Mouse (Mus musculus) hindbrain, embryonic 16.5 days (tissue): Measurements from ENCODE around the gene Lcn11. TPM values are rescaled to one million over a fixed set of nuclear protein-coding genes. Genes with fewer than 3 reads are reported as not detected.
"Not testable (repeated sequence)": the region's sequence is repeated elsewhere in the genome, so short reads cannot be mapped to it uniquely, and the experiment has no call there.

ENCODE experiments used
- ATAC-seq: fragments of 200-750 bp; cut with Nextera tagmentation; 2 replicates; pipeline ENCODE4 v1.8.0; 2017; ENCODE audit warnings: moderate TSS enrichment, moderate library complexity
- H3K27ac ChIP-seq: fragments of 300-500 bp; sonication (generic); 2 replicates; pipeline ENCODE4 v1.5.1; 2014; ENCODE audit warnings: low read depth, mild to moderate bottlenecking, control low read depth, low read length, moderate library complexity
- H3K27me3 ChIP-seq: fragments of 300-500 bp; sonication (generic); replicated peaks from 2 replicates; pipeline ENCODE4 v1.6.1; 2014; ENCODE audit warnings: low read length; ENCODE audit not compliant: control insufficient read depth, insufficient read depth
- H3K36me3 ChIP-seq: fragments of 300-500 bp; sonication (generic); 2 replicates; pipeline ENCODE4 v1.6.1; 2014; ENCODE audit warnings: mild to moderate bottlenecking, low read length, moderate library complexity, mixed read lengths; ENCODE audit not compliant: control insufficient read depth, insufficient read depth
- H3K4me1 ChIP-seq: fragments of 300-500 bp; sonication (generic); 2 replicates; pipeline ENCODE4 v1.6.1; 2014; ENCODE audit warnings: low read depth, low read length; ENCODE audit not compliant: control insufficient read depth, insufficient read depth
- H3K4me2 ChIP-seq: fragments of 300-500 bp; sonication (generic); 2 replicates; pipeline ENCODE4 v1.6.1; 2014; ENCODE audit warnings: mild to moderate bottlenecking, low read length, control low read depth, moderate library complexity
- H3K4me3 ChIP-seq: fragments of 300-500 bp; sonication (generic); 2 replicates; pipeline ENCODE4 v1.5.1; 2014; ENCODE audit warnings: mild to moderate bottlenecking, low read length, control low read depth, moderate library complexity
- H3K9ac ChIP-seq: fragments of 300-500 bp; sonication (generic); 2 replicates; pipeline ENCODE4 v1.6.1; 2014; ENCODE audit warnings: low read depth, mild to moderate bottlenecking, control low read depth, low read length, moderate library complexity
- H3K9me3 ChIP-seq: fragments of 300-500 bp; sonication (generic); 2 replicates; pipeline ENCODE4 v1.6.1; 2014; ENCODE audit warnings: mild to moderate bottlenecking, low read length, moderate library complexity; ENCODE audit not compliant: control insufficient read depth
- WGBS: fragments of 180-500 bp; shearing (Covaris S2); extraction: QIAGEN DNeasy Blood & Tissue Kit; methylation state at CpG from one replicate; pipeline ENCODE4 v1.1.7; 2014; 5-methylcytosine and 5-hydroxymethylcytosine counted together
- polyA plus RNA-seq: library from polyadenylated mRNA; unstranded; fragments of >200 nt; fragmentation: Nextera tagmentation; extraction: Ambion mirVana; gene quantifications from 2 replicates; pipeline ENCODE4 v1.2.1, GENCODE M21; 2015

Gene Lcn11
- polyA plus RNA-seq, 1 experiment from 2014 or later: not detected

DNA sequence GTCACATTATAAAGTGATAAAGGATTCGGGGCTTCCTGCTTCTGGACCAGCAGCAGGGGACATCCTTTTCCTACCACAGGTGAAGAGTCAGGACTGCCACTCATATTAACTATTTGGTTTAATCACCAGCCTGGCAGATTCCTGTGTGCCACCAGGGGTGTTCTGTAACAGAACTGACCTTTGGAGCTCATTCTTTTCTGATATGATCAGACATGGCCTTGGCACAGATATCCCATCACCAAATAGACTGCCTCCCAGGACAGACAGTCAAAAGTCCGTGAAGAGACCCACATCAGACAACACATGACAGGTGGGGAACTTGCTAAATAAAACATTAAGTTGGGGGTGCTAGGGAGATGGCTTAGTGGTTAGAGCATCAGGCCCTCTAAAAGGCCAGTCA is 34.9 kb downstream of the Lcn11 start:
- Histone ChIP-seq H3K9me3 (no peaks in the 10 kb centered on the region), H3K36me3 (no peaks in the 10 kb centered on the region), H3K4me2 (no peak overlapping the region), H3K27ac (no peak overlapping the region), H3K4me3 (no peak overlapping the region), H3K9ac (no peak overlapping the region), H3K27me3 (no peaks in the 10 kb centered on the region), H3K4me1 (no peaks in the 10 kb centered on the region)
- no peak for ATAC-seq
- WGBS: 63% methylated on average over 2 of the region's 2 CpGs

DNA sequence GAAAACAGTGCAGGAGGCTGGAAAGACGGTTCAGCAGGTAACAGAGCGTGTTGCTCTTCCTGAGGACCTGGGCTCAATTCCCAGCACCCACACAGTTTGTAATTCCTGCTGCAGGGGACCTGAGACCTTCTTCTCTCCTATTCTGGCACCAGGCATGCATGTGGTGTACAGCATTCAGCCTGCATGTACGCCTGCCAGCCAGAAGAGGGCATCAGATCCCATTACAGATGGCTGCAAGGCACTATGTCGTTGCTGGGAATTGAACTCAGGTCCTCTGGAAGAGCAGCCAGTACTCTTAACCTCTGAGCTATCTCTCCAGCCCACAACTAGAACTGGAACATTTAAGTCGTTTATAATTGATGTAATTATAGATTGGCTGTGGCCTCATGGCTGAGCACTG is 36.5 kb downstream of the Lcn11 start:
- WGBS: 84% methylated on average over 5 of the region's 5 CpGs
- Histone ChIP-seq H3K36me3 (no peaks in the 10 kb centered on the region), H3K9me3 (no peaks in the 10 kb centered on the region), H3K27ac (no peak overlapping the region), H3K4me3 (no peak overlapping the region), H3K4me1 (no peaks in the 10 kb centered on the region), H3K27me3 (no peaks in the 10 kb centered on the region), H3K9ac (no peak overlapping the region), H3K4me2 (no peak overlapping the region)
- ATAC-seq: no peak

DNA sequence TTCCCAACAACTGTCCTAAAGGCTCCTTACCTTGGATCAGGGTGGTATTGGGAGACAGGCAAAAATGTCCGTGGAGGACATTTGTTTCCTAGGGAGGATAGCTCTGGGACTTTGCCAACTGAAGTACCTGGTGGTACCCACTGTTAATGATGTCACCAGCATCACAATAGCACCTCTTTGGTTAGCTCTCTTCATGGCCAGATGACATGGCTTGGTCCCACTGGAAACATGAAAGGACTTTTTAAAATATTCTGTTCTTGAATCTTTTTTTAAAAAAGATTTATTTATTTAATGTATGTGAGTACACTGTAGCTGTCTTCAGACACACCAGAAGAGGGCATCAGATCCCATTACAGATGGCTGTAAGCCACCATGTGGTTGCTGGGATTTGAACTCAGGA is 38.9 kb downstream of the Lcn11 start, which contains the start of gene Glt6d1:
TSS of gene Glt6d1 (minus strand) at position 101 of the 400 bp plus-strand sequence.
- WGBS: 79% methylated on average over 1 of the region's 1 CpGs
- not testable (repeated sequence) for H3K4me3 ChIP-seq, H3K4me2 ChIP-seq, H3K36me3 ChIP-seq, H3K27ac ChIP-seq, H3K9me3 ChIP-seq, H3K9ac ChIP-seq, H3K27me3 ChIP-seq, ATAC-seq, H3K4me1 ChIP-seq

DNA sequence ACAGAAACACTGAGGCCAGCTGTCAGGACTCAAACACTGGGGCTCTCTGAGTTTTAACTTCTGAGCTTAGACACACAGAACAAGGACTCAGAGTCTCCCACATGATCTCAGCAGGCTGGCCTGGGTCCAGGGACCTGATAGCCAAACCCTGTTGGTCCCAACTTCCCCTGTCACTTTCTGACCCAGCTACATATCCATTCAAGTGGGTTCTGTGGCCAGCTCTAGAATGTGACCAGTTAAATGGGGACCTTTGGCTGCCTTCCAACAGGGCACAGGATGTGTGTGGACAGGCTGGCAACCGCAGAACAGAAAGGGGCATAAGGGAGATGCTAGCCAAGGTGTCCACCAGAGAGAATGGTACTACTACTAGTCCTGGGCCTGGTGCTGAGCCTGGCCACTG is 46.0 kb downstream of the Lcn11 start, which contains the start of gene Lcn9:
TSS of gene Lcn9 (plus strand) at position 348 of the 400 bp plus-strand sequence.
- H3K4me2 ChIP-seq: no peak within 1 kb of the TSS
- 71% methylated on average over 1 of the region's 1 CpGs for WGBS
- no peak for ATAC-seq
- H3K9me3 ChIP-seq: no peaks in the 10 kb centered on the region
- H3K27me3 ChIP-seq: no peaks in the 10 kb centered on the region
- no peaks in the 10 kb centered on the region for H3K4me1 ChIP-seq
- H3K4me3 ChIP-seq: no peak within 1 kb of the TSS
- no peak within 1 kb of the TSS for H3K27ac ChIP-seq
- H3K9ac ChIP-seq: no peak within 1 kb of the TSS
- H3K36me3 ChIP-seq: no peaks in the 10 kb centered on the region

DNA sequence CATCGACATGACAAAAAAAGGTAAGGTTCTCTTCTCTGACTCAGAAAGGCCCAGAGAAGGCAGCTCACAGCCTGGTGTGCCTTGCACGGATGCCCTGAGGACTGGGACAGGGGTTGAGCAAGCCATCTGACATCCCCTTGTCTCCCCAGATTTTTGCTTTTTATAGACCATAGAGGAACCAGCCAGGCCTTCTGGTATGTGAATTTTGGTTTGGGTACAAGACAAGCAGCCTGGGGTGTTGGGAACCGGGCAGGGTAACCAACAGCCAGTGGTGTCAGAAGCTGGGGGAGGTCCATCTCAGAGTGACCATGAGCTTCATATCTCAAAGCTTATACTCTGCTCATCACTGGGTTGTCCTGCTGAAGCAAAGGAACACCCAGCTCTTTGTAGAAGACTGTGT is 47.9 kb downstream of the Lcn11 start:
- no peak overlapping the region for H3K4me2 ChIP-seq
- WGBS: 88% methylated on average over 3 of the region's 3 CpGs
- no peak for ATAC-seq
- no peaks in the 10 kb centered on the region for H3K36me3 ChIP-seq
- no peak overlapping the region for H3K27ac ChIP-seq
- no peaks in the 10 kb centered on the region for H3K4me1 ChIP-seq
- no peak overlapping the region for H3K9ac ChIP-seq
- H3K9me3 ChIP-seq: no peaks in the 10 kb centered on the region
- no peaks in the 10 kb centered on the region for H3K27me3 ChIP-seq
- no peak overlapping the region for H3K4me3 ChIP-seq

DNA sequence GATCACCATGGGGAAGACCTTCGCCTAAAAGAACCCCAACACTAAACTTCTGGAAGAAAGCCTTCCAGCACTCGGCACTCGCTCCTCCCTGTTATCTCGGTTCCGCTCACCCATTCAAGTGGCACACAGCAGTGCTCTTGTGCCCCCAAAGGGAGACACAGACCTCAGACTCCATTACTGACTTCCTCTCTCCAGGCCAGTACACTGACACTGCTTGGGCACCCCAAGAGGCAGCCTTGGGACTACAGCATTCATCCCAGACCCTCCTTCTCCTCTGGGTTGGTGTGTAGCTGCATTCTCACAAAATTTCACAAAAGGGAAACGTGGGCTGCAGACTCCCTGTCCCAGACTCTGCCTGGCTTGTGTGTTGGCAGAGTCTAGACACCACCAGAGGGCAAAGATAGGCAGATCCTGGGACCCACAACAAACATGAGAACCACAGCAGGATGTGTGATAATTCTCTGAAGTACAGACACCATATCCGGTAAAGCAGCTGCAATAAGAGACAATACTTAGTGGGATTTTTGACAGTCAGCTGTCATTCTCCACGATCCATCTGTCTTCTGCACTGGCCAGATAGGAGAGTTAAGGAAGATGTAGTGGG is 51.6 kb downstream of the Lcn11 start:
- no peaks in the 10 kb centered on the region for H3K27me3 ChIP-seq
- H3K4me2 ChIP-seq: no peak overlapping the region
- no peaks in the 10 kb centered on the region for H3K9me3 ChIP-seq
- H3K27ac ChIP-seq: no peak overlapping the region
- H3K4me3 ChIP-seq: no peak overlapping the region
- 78% methylated on average over 8 of the region's 8 CpGs for WGBS
- no peaks in the 10 kb centered on the region for H3K4me1 ChIP-seq
- no peaks in the 10 kb centered on the region for H3K36me3 ChIP-seq
- ATAC-seq: no peak
- no peak overlapping the region for H3K9ac ChIP-seq

Other genes with a start within 250 kb of the Lcn11 start
- gene Traf2, start 230.1 kb upstream of the Lcn11 start, polyA plus RNA-seq: 16.8 and 17.8 TPM in 2 replicates
- 384 and 413 TPM in 2 replicates for gene Edf1, start 219.2 kb upstream of the Lcn11 start, polyA plus RNA-seq
- 1.8 and 3.7 TPM in 2 replicates for gene Mamdc4, start 202.2 kb upstream of the Lcn11 start, polyA plus RNA-seq
- gene Phpt1, start 201.8 kb upstream of the Lcn11 start, polyA plus RNA-seq: 164 and 178 TPM in 2 replicates
- gene Ajm1, start 195.3 kb upstream of the Lcn11 start, polyA plus RNA-seq: 12.0 and 15.1 TPM in 2 replicates
- gene Rabl6, start 168.5 kb upstream of the Lcn11 start, polyA plus RNA-seq: 65.3 and 71.8 TPM in 2 replicates
- gene Ccdc183, start 159.3 kb upstream of the Lcn11 start, polyA plus RNA-seq: 0.13 and 0.34 TPM in 2 replicates
- 54.6 and 66.8 TPM in 2 replicates for gene Tmem141, start 155.0 kb upstream of the Lcn11 start, polyA plus RNA-seq
- gene Fcna, start 149.0 kb upstream of the Lcn11 start, polyA plus RNA-seq: 4.6 and 4.8 TPM in 2 replicates
- gene Lcn8, start 123.9 kb upstream of the Lcn11 start, polyA plus RNA-seq: not detected in 2 replicates
- gene Lcn5, start 119.1 kb upstream of the Lcn11 start, polyA plus RNA-seq: not detected in 2 replicates
- not detected in 2 replicates for gene Lcn6, start 100.2 kb upstream of the Lcn11 start, polyA plus RNA-seq
- not detected in 2 replicates for gene Lcn10, start 94.3 kb upstream of the Lcn11 start, polyA plus RNA-seq
- not detected in 2 replicates for gene Obp2a, start 77.0 kb upstream of the Lcn11 start, polyA plus RNA-seq
- 164 and 182 TPM in 2 replicates for gene Bmyc, start 70.3 kb upstream of the Lcn11 start, polyA plus RNA-seq
- gene Obp2b, start 40.0 kb upstream of the Lcn11 start, polyA plus RNA-seq: not detected in 2 replicates
- not detected in 2 replicates for gene Lcn3, start 11.4 kb upstream of the Lcn11 start, polyA plus RNA-seq
- gene Gm13539, start 5.2 kb downstream of the Lcn11 start, polyA plus RNA-seq: not detected in 2 replicates
- gene Glt6d1, start 38.8 kb downstream of the Lcn11 start, polyA plus RNA-seq: not detected in 2 replicates
- not detected in 2 replicates for gene Lcn9, start 46.1 kb downstream of the Lcn11 start, polyA plus RNA-seq
- not detected in 2 replicates for gene Sohlh1, start 70.2 kb downstream of the Lcn11 start, polyA plus RNA-seq
- gene Kcnt1, start 86.7 kb downstream of the Lcn11 start, polyA plus RNA-seq: 21.2 and 27.4 TPM in 2 replicates
- 23.6 and 46.8 TPM in 2 replicates for gene Camsap1, start 206.3 kb downstream of the Lcn11 start, polyA plus RNA-seq
- gene Ubac1, start 244.7 kb downstream of the Lcn11 start, polyA plus RNA-seq: 139 and 141 TPM in 2 replicates